Mouse (Mus musculus) liver, adult 2 months (tissue): Measurements from ENCODE around the gene Wt1.

ENCODE experiments used
- CTCF ChIP-seq: fragments of 200-500 bp; IDR thresholded peaks from 2 replicates; pipeline ENCODE4 v1.5.1; 2011; ENCODE audit warnings: low read depth, low read length, control low read depth
- POLR2A ChIP-seq: fragments of 200-500 bp; IDR thresholded peaks from 2 replicates; pipeline ENCODE4 v1.6.1; 2011; ENCODE audit warnings: low read length, control low read depth; ENCODE audit not compliant: insufficient read depth; ENCODE audit errors: extremely low read depth

- TF ChIP-seq CTCF (no peak), POLR2A (no peak)
Observed at GRCm38 (mm10) chr2:105097294-105097953, 28.9 kb upstream of the Wt1 start.
